Mouse (Mus musculus) layer of hippocampus, adult 8-10 months (tissue): ENCODE data around the gene Tapbp. TPM values are rescaled to one million over a fixed set of nuclear protein-coding genes. Genes with fewer than 3 reads are reported as not detected.
A peak's percentile ranks its signal among the peaks of the same experiment; 100 is the strongest.
"Not testable (repeated sequence)": the region's sequence is repeated elsewhere in the genome, so short reads cannot be mapped to it uniquely, and the experiment has no call there.

Experiments used
- DNase-seq, 2 experiments: peaks; one replicate each; pipeline ENCODE4 v3.0.0; 2022; ENCODE audit warnings: low spot score in 2 of 2
- total RNA-seq, 4 experiments: library from RNA; stranded (reverse); gene quantifications; 2 replicates each; pipeline ENCODE4 v1.2.4; 2022

The Tapbp gene
- total RNA-seq, 4 experiments from 2014 or later, result 39.9 to 87.4 (median 58.2) TPM

- no peak for DNase-seq
Measured at GRCm38 (mm10) chr17:33941381-33941780, 25.7 kb downstream of the Tapbp start.

- no peak for DNase-seq
Measured at GRCm38 (mm10) chr17:33943454-33943853, 27.8 kb downstream of the Tapbp start.

GRCm38 (mm10) chr17:33947430-33948089, 31.9 kb downstream of the Tapbp start:
- no peak for DNase-seq

- DNase-seq, result no peak
Measured at GRCm38 (mm10) chr17:33948090-33948904, 32.6 kb downstream of the Tapbp start.

- DNase-seq, result peak in 1 of 2 experiments; percentile 3
Measured at GRCm38 (mm10) chr17:33948905-33949537, 33.3 kb downstream of the Tapbp start.

- DNase-seq, result peak in 1 of 2 experiments; percentile 15
Measured at GRCm38 (mm10) chr17:33950131-33950625, 34.5 kb downstream of the Tapbp start.

GRCm38 (mm10) chr17:33951021-33951946, 35.6 kb downstream of the Tapbp start, which contains the start of gene B3galt4:
B3galt4 (minus strand) TSS chr17:33951488.
- peak in 1 of 2 experiments; percentile 64 for DNase-seq

- not testable (repeated sequence) for DNase-seq
Measured at GRCm38 (mm10) chr17:33952015-33952414, 36.3 kb downstream of the Tapbp start.

GRCm38 (mm10) chr17:33952879-33953278, 37.2 kb downstream of the Tapbp start:
- no peak for DNase-seq

- no peak for DNase-seq
Measured at GRCm38 (mm10) chr17:33953310-33953709, 37.6 kb downstream of the Tapbp start.

- no peak for DNase-seq
Measured at GRCm38 (mm10) chr17:33953961-33954565, 38.4 kb downstream of the Tapbp start.

GRCm38 (mm10) chr17:33954646-33955554, 39.2 kb downstream of the Tapbp start:
- peak in 1 of 2 experiments; percentile 8 for DNase-seq

- peak; percentile 97 to 98 for DNase-seq
Measured at GRCm38 (mm10) chr17:33955555-33956214, 40.0 kb downstream of the Tapbp start, which contains the start of the genes Vps52 and Rps18. Vps52 (plus strand) TSS chr17:33955812. Rps18 (minus strand) TSS chr17:33956001.

GRCm38 (mm10) chr17:33956336-33956735, 40.6 kb downstream of the Tapbp start:
- no peak for DNase-seq

GRCm38 (mm10) chr17:33957493-33957892, 41.8 kb downstream of the Tapbp start:
- no peak for DNase-seq

GRCm38 (mm10) chr17:33958451-33958850, 42.8 kb downstream of the Tapbp start:
- no peak for DNase-seq

- peak in 1 of 2 experiments; percentile 6 for DNase-seq
Measured at GRCm38 (mm10) chr17:33959135-33959534, 43.4 kb downstream of the Tapbp start.

GRCm38 (mm10) chr17:33959948-33960347, 44.2 kb downstream of the Tapbp start:
- DNase-seq, result no peak
